Mouse (Mus musculus) right cerebral cortex, postnatal 10 days (tissue): ENCODE data around the gene Atg7.

Experiments used
- DNase-seq, 2 experiments: peaks; one replicate each; pipeline ENCODE4 v3.0.0; 2021; ENCODE audit warnings: low spot score in 2 of 2

Atg7 gene

DNA sequence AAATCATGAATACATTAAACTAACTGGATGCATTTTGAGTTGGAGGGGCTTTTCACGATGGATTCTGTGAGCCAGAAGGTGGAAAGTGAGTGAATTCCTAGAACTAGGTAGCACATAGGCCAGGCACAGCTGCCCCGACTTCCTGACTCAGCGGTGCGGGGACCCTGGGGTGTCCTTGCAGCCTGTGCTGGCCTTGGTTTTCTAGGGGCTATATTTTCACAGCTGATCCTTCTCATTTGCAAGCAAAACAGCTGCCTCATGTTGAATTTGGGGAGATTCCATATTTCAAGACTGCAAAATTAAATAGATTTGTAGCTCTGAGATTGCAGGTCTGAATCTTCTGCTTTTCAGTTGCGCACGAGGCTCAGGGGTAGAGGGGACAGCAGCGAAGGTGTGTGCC lies 139.6 kb downstream of the Atg7 start:
- DNase-seq: no peak

DNA sequence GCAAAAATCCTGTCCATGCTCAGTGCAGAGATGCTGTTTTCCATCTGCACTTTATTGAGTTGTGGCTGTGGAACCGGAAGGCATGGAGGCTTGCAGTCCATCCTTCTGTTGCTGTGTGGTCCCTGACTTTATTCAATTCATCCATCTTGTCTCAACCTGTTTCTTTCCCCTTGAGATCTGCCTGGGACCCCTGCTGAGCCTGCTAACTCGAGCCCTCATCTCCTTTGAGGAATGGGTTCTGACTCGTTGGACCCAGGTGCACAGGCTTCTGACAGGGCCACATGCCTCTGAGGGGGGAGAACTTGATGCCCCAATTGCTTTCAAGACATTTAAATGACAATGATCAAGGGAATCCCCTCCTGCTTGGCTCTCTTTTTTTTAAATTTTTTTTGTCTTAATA lies 143.6 kb downstream of the Atg7 start:
- no peak for DNase-seq

DNA sequence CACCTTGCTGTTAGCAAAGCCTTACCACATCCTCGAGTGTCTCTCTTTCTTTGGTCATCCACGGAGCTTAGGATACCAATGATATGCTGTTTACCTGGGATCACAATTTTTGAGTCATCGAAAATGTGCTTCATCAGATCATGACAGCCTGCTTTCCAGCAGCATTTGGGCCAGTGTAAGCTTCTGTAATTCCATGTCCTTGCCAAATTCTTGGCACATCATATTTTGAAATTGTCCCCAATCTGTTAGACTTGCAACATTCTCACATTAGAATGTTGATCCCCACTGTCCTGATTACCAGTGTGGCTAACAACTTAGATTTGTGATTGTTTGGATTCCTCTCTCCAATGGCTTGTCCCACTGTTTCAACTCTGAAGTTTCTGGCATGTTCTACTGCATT lies 144.7 kb downstream of the Atg7 start:
- no peak for DNase-seq

DNA sequence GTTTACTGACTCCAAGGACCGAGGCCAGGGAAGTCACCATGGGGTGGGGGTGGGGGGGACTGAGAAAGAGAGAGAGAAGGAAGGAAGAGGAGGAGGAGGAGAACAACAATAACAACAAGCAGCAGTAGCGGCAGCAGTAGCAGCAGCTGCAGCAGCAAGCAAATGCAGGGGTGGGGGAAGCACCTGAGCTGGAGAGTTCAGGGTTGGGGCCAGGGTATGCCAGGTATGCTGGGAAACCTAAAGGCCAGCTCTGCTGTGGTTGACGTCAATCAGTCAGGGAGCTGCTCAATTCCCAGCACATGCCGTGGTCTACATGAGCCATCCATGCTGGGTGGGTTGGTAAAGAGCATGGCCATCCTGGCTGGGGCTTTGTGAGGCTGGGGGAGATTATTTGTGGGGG lies 145.8 kb downstream of the Atg7 start:
- DNase-seq: no peak

DNA sequence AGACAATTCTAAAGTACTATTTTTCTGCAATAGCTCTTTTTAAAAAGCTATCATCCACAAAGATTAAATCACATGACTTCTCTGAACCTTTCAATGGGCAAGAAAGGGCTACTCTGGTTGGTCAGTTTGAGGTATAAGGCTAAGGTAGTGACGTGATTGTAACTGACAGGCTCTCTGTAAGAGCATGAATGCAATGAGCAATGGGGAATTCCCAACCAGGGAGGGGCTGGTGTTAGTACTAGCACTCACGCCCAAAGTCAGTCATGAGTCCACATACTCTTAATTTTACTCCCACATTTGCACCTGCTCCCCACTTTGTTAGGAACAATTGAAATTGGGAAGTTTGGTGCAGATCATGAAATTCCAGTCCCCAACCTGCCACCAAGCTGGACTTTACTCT lies 147.2 kb downstream of the Atg7 start:
- no peak for DNase-seq

DNA sequence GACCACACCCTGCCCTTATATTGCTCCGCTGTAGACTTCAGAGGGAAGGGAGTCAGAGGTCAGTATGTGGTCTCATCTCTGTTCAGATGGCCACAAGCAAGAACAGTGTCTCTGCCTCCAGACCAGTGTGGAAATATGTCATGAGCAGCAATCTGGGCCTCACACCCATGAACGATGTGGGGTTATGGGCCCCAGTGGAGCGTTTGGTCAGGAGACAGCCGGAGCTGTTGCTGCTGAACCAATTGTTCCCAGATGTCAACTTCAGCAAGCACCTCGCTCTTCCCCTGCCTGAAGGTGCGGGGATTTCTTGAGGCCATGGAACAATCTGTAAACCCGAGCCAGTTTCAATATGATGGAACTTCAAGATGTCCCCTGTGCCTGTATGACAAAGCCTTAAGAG lies 148.0 kb downstream of the Atg7 start:
- no peak for DNase-seq

DNA sequence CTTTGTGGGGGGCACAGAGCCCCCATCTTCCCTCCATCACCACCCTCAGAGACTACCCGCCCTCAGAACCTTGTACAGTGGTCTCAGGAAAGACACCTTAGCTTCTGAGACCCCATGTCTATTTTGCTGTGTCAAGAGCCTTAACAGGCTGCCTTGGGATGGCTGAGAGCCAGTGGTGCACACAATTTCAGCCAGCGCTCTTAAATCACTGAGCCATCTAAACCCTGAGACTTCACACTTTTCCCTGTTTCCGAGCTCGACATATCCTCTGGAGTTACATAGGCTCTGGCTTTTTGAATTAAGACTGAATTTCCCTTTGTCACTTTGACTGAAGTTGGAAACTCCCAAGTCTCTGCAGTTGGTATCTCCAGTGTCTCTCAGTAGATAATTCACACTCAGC lies 148.9 kb downstream of the Atg7 start:
- no peak for DNase-seq

DNA sequence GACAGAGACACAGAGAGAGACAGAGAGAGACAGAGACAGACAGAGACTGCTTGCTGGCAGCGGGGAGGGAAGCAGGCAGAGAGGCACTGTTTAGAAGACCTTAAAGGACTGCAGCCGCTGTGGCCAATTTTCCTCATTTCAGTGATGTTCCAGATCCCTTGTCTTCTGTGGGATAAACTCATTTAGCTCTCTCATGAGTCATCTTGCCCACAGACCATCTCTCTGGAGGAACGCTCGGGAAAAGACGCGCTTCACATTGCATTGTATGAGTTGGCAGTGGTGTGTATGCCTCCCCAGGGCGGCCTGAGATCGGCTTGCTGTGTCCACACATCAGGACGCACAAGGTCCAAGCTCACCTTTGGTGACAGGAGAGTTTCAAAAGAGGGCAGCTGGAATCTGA lies 151.8 kb downstream of the Atg7 start:
- DNase-seq: no peak

DNA sequence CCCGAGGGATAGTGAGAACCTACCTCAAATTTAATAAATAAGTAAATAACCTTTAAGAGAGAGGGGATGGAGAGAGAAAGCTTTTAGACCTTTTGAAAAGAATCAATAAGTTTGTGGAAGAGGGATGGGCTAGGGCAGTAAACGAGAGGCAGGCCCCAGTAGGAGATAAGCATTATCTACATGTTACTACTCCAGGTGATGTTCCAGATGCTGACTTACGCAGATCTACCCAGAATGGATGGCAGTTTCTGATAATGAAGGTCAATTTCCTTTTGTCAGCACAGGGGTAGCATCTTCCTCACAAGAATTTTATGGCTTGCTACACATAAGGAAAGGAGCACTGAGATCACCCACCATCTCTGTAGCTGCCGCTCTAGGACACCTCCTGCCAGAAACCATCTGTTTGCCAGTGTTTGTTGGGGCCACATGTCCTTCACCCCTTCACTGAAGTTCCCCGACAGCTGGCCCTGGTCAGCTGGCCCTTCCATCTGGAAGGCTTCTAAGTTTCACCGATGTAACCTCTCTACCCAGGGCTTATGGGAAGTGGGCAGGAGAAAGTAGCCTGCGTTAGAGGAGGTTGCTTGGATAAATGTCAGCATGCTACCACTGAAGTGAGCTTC lies 152.9 kb downstream of the Atg7 start:
- DNase-seq: no peak

DNA sequence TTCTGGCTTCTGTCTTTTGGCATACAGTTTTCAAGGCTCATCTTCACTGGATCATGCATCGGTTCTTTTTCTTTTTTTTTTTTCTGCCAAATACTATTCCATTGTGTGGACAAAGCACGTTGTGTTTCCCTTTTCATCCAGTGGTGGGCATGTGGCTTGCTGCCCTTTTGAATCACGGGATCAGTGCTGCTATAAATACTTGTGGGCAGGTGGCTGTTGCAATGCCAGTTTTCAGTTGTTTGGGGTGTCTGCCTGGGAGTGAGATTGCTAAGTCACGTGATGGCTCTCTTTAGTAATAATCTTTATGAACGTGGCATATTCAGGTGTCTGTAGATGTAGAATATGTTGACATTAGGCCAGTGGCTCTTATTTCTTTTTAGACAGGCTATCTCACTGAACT lies 155.0 kb downstream of the Atg7 start:
- DNase-seq: no peak

DNA sequence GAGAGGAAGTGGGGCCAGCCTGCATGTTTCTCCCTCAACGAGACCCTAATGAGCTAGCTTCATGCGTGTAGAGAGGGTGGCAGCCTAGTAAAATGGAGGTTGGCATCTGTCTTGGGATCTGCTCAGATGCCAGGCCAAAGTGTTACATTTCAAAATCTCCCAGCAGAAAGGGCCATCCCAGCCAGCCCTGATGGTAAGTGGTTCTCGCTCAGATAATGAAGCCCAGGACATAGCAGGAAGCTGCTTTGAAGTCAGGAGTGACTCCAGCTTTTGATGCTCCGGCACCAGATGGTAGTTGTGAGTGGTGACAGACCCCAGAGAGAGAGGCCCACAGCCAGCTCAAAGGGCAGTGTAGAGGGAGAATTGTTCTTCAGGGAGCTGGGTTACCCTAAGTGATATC lies 155.8 kb downstream of the Atg7 start:
- DNase-seq: no peak

DNA sequence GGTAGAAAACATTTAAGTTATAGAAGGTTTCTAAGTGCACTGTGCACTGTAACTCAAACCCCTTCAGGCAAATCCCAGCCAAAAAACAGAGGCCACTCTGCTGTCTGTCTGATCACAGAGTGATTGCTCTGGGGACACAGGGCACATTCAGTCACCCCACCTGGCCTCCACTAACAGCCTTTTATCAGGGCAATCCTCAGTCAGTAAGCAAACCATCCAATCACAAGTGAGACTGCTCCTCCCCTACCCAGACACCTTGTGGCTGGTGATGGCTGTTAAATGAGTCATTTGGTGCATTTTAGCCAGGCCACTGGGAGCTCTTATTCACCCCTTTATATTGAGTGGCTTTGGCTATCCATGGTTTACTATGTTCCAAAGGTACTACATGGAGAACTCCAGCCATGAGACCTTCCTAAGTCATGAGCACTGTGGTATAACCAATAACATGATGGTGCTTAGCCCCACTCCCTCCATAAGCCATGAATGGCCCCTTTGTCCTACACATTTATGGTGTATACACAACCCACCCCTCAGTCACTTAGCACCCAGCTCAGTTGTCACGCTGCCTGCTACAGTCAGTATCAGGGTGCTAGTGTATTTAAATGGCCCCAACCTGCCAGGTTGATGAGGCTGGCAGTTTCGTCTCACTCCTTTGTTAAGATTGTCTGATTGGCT lies 157.5 kb downstream of the Atg7 start:
- no peak for DNase-seq

DNA sequence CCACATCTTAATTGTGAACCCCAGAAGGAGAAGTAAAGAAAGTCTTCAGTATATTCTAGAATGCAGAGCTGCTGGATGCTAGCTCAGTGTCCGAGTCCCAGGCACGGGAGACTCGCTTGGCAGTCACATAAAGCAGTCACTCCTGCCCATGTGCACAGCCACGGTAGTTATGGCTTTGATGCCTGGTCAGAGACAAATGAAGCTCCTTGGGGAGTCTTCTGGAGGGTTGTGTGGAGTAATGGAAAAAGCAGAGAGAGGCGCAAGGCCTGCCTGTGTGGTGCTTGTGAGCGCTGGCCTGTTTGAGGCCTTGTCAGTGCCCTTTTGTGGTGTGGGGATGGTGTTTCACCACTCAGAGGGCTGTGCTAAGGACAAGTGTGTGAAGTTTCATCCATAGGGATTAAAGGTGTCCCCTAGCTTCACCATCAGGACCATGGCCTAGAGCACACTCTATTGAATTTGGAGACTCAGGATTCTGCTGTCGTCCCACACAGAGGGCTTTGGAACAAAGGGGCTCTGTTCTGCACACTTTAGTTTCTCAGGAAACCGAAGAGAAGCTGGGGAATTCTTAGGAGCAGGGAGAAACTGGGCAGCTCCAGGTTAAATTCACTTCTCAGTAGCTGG lies 161.1 kb downstream of the Atg7 start:
- DNase-seq: peak in 1 of 2 experiments; percentile 28

DNA sequence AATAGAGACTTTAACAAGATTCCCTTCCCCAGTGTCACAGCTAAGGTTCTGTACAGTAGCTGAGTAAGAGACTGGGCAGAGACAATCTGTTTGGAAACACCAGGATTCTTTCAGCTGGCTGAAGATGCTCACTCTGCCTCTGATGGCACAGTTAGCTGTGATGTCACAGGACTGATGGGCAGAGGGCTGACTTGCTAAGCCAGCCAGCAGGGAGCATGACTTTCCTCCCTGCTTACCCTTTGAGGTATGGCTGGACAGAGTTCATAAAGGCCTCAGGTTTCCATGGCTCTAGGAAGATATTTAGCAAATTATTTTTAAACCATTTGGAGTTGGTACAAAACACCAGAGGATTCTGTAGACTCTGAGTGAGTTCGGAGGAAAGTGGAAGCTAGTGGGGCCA lies 162.0 kb downstream of the Atg7 start:
- DNase-seq: no peak

DNA sequence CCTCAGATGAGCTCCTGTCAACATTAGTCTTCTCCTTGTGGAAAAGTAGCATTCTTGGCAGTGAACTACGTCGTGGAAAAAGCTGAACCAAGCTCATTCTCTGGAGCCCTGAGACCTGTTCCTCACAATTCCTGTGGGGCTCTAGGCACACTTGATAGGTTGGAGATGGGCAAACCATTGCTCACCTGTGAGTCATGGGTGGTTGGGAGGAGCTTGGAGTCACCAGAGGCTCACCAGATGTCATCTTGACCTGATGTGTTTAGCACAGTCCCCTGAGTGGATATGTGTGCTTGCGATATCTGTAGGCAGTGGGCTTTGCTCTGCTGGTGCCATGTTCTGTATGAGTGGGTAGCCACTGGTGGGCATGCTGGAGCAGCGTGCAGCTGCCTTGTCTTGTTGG lies 163.0 kb downstream of the Atg7 start:
- DNase-seq: no peak

DNA sequence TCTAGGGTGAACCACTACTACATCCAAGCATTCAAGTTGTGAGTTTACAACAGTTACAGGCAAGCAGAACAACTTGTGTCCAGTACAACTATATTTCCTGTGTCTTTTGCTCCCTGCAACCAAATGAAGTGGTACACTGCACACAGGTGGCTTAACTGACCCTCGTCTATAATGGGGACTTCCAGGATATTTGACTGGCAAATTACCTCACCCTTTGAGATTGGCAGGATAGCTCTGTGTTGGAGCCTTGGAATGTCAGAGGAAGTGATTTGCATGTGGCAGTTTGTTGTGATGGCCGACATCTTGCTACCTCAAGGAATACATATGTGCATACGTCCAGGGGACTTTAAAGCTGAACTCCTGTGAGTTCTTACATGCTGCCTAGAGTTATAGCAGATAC lies 164.6 kb downstream of the Atg7 start:
- DNase-seq: no peak

DNA sequence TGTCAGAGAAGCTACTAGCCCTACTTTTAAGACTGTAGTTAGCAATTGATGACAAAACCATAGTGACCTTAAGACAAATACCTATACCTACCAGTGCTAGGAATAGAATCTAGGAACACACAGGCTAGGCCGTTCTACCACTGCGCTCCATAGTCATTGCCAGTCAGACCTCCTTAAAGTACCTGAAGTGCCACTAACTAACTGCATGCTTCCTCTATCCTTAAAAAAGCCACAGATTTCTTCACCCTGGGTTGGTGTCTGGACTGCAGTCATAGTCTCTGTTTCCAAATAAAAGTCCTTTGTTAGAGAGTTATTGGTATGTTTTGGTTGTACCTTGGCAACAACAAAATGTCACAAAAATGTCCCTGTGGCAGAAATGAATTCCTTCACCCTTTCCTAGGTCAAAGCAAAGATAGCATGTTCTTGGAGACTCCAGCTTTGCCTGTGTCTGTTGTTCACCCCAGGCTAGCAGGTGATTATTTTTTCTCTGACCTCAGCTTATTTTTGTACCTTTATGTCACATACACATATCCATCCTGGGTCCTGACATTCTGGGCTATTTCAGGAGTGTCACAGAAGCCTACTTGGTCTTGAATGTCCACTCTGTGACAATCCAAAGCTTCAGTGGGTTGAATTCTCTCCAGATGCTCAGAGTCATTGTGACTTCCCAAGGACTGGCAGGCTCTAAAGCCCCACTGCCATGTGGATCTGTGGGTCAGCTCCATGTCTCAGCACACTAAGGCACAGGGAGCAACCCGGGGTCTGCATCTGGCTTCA lies 165.9 kb downstream of the Atg7 start:
- no peak for DNase-seq

DNA sequence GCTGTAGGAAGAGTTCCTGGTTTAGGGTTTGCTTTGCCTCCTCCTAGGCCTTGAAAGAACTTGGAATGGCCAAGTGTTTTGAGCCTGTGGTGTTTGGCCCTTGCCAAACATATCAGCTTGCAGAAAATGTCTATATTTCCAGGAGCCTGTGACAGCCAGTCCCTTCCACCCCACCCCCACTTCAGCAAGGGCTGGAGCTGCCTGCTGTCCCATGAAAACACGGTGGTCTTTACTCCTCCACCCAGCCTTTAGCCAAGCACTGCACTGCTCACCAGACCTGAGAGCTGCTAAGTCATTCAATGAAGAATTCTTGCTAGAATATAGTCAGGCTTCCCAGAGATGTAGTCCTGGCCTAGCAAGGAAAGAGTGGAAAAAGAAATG lies 166.5 kb downstream of the Atg7 start:
- no peak for DNase-seq

DNA sequence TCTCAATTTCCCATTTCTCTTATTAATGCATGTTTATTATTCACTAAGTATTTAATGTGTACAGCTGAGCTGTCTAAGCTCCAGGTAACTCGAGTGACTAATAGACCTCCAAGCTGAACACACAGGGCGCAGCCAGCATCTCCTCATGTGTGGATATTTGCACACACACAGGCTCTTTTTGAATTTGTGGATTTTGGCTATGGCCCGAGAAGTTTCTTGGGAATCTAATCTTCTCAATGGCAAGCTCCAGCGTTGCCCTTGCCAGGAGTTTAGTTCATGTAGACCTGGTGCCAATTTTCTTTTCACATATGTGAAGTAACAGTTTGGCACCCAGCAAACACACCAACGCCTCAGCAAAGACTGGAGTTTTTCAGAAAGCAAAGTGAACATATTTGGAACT lies 169.4 kb downstream of the Atg7 start:
- DNase-seq: peak; percentile 54 to 66

DNA sequence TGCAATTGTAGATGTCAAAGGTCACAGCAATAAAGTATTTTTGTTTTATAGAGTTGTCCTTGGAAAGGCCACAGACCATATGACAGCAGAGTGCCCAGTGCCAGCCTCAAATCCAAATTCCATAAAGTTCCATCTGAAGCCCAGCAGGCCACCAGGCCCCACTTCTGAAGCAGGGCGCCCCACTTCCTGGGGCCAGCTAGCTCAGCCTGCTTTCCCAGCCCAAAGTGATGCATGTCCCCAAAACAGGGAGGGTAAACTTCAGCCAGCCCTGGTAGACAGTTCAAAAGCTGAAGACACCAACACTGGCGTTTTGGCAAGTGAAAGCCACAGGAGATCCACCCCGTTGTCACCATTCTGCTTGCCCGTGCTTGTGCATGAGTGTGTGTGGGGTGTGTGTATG lies 169.9 kb downstream of the Atg7 start:
- DNase-seq: no peak

DNA sequence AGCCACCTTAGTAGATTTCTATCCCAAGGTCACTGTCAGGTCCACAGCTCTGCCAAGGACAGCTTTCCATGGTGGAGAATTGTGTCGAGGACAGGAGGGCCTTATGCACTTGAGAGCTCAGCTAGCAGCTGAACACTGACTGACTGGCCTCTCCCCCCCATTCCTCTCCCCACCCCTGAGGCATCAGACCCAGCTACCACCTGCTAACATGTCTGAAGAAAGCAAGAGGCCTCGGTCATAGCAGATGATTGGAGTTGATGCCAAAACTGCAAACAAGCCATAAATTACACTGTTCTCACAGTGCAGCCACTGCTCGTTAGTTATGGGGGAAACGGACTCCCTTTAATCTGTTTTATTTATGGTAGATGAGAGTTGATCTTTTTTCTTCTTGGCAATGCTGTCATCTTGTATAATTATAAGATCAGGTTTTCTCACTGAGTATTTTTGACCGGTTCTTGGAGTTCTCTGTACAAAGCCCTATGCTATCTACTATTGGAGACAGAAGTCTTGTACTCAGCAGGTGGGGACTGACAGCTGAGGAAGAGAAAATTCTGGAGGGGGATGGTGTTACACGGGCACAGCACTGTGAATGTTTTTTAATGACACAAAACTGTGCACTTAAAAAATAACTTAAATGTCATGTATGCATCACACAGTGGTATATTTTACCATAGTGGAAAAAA lies 171.4 kb downstream of the Atg7 start:
- DNase-seq: no peak
